Mouse (Mus musculus): ENCODE data around the gene Gm20388. TPM values are rescaled to one million over a fixed set of nuclear protein-coding genes. Genes with fewer than 3 reads are reported as not detected.

The Gm20388 gene
- total and polyA plus RNA-seq, 2 experiments from 2014 or later: 17.3 TPM; not detected in 1

DNA sequence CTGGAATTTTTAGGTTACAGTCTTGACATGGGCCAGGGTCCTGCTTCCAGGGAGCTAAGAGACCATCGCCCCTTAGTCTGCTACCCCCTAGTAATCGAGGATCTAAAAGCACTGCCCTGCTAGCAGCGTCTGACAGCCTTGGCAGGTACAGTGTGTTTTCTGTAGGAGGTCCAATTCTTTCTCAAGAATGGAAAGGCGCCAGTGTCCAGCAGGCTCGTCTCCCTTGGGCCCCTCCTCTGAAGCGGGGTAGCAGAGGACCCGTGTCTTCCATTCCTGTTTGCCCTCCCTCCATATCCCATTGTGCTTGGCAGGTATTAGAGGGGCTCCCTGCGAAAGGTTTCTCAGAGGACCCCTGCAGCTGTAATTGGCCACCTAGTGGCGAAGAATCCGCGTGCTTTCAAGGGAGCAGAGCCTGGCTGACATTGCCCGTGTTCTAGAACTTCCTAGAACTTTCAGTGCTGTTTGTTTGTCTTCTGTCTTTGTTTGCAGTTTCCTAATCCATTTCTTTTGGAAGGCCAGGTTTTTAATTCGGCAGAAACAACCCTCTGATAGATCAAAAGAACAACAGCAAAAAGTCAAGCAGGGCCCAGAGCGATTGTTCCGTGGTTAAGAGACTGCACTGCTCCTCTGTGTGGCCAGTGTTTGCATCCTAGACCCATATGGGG is 2136.7 kb downstream of the Gm20388 start:
- Histone ChIP-seq H3K27me3 (ENCODE audit: control insufficient read depth, insufficient read depth, low read length) (0 out of 2 replicates have a peak, but pooled peaks cover 7% of the 10 kb centered on the region), H3K9me3 (replicated peaks; ENCODE audit: control insufficient read depth, low read length) (no peaks in the 10 kb centered on the region), H3K4me1 (ENCODE audit: control insufficient read depth, insufficient read depth) (no peaks in the 10 kb centered on the region), H3K4me3 (ENCODE audit: low read depth, low read length) (no peak overlapping the region), H3K36me3 (replicated peaks; ENCODE audit: control insufficient read depth, insufficient read depth, low read length) (no peaks in the 10 kb centered on the region), H3K9ac (replicated peaks; ENCODE audit: low read depth, low read length) (no peak overlapping the region), H3K27ac (ENCODE audit: low read depth) (no peak overlapping the region), H3K4me2 (ENCODE audit: low read depth, low read length) (no peak overlapping the region)
- TF ChIP-seq CTCF (IDR thresholded peaks at IDR 0.05; ENCODE audit: low read depth) (peak; percentile 40), EP300 (IDR thresholded peaks at IDR 0.05; ENCODE audit: low read depth) (no peak)
- DNase-seq (ENCODE audit: low spot score): no peak
- 62% methylated on average over 15 of the region's 15 CpGs for WGBS
- ATAC-seq (ENCODE audit: insufficient read depth, low read depth): no peak

DNA sequence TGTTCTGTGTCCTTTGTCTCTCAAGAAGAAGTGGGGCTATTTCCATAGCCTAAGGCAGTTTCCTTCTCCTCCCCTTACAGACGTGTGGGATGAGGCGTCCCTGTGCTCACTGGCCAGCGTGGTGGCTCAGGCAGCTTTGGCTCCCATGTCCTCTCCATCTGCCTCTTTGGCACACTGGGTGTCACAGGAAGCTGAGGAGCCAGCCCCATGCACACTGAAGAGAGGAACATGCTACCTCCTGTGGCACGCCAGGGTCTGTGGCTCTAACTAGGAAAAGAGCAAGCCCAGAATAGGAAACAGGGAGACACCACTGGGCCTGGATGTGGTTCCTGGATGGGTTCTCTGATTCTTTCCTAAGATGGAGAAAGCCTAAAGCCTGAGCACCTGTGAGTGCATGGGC is 2138.6 kb downstream of the Gm20388 start:
- H3K4me3 ChIP-seq (ENCODE audit: low read depth, low read length): no peak overlapping the region
- no peaks in the 10 kb centered on the region for H3K27me3 ChIP-seq (ENCODE audit: control insufficient read depth, insufficient read depth, low read length)
- no peak overlapping the region for H3K27ac ChIP-seq (ENCODE audit: low read depth)
- H3K4me1 ChIP-seq (ENCODE audit: control insufficient read depth, insufficient read depth): no peaks in the 10 kb centered on the region
- no peaks in the 10 kb centered on the region for H3K9me3 ChIP-seq (replicated peaks; ENCODE audit: control insufficient read depth, low read length)
- no peaks in the 10 kb centered on the region for H3K36me3 ChIP-seq (replicated peaks; ENCODE audit: control insufficient read depth, insufficient read depth, low read length)
- no peak overlapping the region for H3K9ac ChIP-seq (replicated peaks; ENCODE audit: low read depth, low read length)
- ATAC-seq (ENCODE audit: insufficient read depth, low read depth) (no peak), DNase-seq (ENCODE audit: low spot score) (no peak)
- H3K4me2 ChIP-seq (ENCODE audit: low read depth, low read length): no peak overlapping the region
- no peak for TF ChIP-seq EP300 (IDR thresholded peaks at IDR 0.05; ENCODE audit: low read depth)
- TF ChIP-seq CTCF (IDR thresholded peaks at IDR 0.05; ENCODE audit: low read depth): no peak
- 90% methylated on average over 4 of the region's 4 CpGs for WGBS

DNA sequence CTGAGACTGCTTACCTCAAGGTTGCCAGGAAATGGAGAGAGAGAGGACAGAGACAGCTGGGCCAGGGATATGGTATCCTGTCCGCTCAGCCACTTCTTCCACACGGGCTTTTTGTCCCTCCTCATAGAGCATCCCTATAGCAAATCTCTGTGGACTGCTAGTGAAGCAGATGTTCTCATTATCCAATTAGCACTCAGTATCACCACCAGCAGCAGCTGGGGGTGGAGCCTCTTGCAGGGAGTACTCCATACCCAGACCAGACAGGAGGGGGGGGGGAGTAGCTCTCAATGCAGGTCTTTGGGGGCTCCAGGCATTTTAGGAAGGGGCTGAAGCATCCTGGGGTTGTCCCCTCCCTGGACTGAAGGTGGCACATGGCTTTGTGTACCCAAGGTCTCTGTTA is 2139.3 kb downstream of the Gm20388 start:
- Histone ChIP-seq H3K4me3 (ENCODE audit: low read depth, low read length) (no peak overlapping the region), H3K9me3 (replicated peaks; ENCODE audit: control insufficient read depth, low read length) (no peaks in the 10 kb centered on the region), H3K36me3 (replicated peaks; ENCODE audit: control insufficient read depth, insufficient read depth, low read length) (no peaks in the 10 kb centered on the region), H3K9ac (replicated peaks; ENCODE audit: low read depth, low read length) (no peak overlapping the region), H3K27ac (ENCODE audit: low read depth) (no peak overlapping the region), H3K4me2 (ENCODE audit: low read depth, low read length) (no peak overlapping the region), H3K27me3 (ENCODE audit: control insufficient read depth, insufficient read depth, low read length) (no peaks in the 10 kb centered on the region), H3K4me1 (ENCODE audit: control insufficient read depth, insufficient read depth) (no peaks in the 10 kb centered on the region)
- TF ChIP-seq CTCF (IDR thresholded peaks at IDR 0.05; ENCODE audit: low read depth) (no peak), EP300 (IDR thresholded peaks at IDR 0.05; ENCODE audit: low read depth) (no peak)
- no peak for ATAC-seq (ENCODE audit: insufficient read depth, low read depth)
- no peak for DNase-seq (ENCODE audit: low spot score)
- WGBS: 79% methylated on average over 2 of the region's 2 CpGs

DNA sequence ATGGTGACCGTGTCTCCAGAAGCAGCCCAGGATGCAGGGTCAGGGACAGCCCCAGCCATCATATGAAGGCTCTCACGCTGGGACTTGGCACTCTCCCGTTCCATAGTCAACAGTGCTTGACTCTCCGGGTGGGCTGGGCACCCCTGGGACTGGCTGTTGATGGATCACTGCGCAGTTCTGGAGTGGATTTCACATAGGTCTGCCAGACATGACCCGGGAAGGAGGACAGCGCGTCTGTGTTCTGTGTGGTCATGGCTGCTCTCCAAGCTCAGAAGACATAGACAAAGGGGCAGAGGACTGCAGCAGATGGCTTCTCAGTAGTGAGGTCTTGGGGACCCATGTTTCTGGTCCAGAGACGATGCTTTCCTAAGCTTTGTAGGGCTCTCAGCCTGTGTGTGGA is 2140.0 kb downstream of the Gm20388 start:
- Histone ChIP-seq H3K36me3 (replicated peaks; ENCODE audit: control insufficient read depth, insufficient read depth, low read length) (no peaks in the 10 kb centered on the region), H3K4me3 (ENCODE audit: low read depth, low read length) (no peak overlapping the region), H3K4me2 (ENCODE audit: low read depth, low read length) (no peak overlapping the region), H3K9me3 (replicated peaks; ENCODE audit: control insufficient read depth, low read length) (no peaks in the 10 kb centered on the region), H3K4me1 (ENCODE audit: control insufficient read depth, insufficient read depth) (no peaks in the 10 kb centered on the region), H3K27ac (ENCODE audit: low read depth) (no peak overlapping the region), H3K9ac (replicated peaks; ENCODE audit: low read depth, low read length) (no peak overlapping the region), H3K27me3 (ENCODE audit: control insufficient read depth, insufficient read depth, low read length) (no peaks in the 10 kb centered on the region)
- no peak for ATAC-seq (ENCODE audit: insufficient read depth, low read depth)
- TF ChIP-seq CTCF (IDR thresholded peaks at IDR 0.05; ENCODE audit: low read depth) (no peak), EP300 (IDR thresholded peaks at IDR 0.05; ENCODE audit: low read depth) (no peak)
- WGBS: 80% methylated on average over 9 of the region's 9 CpGs
- no peak for DNase-seq (ENCODE audit: low spot score)

DNA sequence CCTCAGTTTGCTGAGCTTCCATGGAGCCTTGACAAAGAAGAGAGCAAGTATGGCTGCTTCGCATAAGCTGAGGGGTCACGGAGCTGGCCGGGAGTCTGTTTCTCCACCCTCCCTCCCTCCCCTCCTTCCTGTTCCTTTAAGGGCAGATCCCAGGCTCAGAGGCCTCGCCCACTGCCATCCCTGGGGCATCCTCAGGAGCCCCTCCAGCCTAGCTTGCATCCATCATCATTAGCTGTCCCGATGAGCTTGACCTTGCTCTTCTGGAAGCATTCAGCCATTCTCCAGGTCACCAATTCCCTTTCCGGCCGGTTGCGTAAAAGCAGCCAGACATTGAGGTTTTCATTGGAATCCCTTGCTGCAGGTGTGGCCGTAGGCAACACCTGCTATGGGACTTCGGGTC is 2144.7 kb downstream of the Gm20388 start:
- Histone ChIP-seq H3K9me3 (replicated peaks; ENCODE audit: control insufficient read depth, low read length) (no peaks in the 10 kb centered on the region), H3K27me3 (ENCODE audit: control insufficient read depth, insufficient read depth, low read length) (no peaks in the 10 kb centered on the region), H3K9ac (replicated peaks; ENCODE audit: low read depth, low read length) (no peak overlapping the region), H3K4me2 (ENCODE audit: low read depth, low read length) (no peak overlapping the region), H3K4me1 (ENCODE audit: control insufficient read depth, insufficient read depth) (0 out of 2 replicates have a peak, but pooled peaks cover 9% of the 10 kb centered on the region), H3K36me3 (replicated peaks; ENCODE audit: control insufficient read depth, insufficient read depth, low read length) (no peaks in the 10 kb centered on the region), H3K27ac (ENCODE audit: low read depth) (no peak overlapping the region), H3K4me3 (ENCODE audit: low read depth, low read length) (no peak overlapping the region)
- no peak for ATAC-seq (ENCODE audit: insufficient read depth, low read depth)
- TF ChIP-seq EP300 (IDR thresholded peaks at IDR 0.05; ENCODE audit: low read depth) (no peak), CTCF (IDR thresholded peaks at IDR 0.05; ENCODE audit: low read depth) (no peak)
- 68% methylated on average over 10 of the region's 10 CpGs for WGBS
- DNase-seq (ENCODE audit: low spot score): no peak

DNA sequence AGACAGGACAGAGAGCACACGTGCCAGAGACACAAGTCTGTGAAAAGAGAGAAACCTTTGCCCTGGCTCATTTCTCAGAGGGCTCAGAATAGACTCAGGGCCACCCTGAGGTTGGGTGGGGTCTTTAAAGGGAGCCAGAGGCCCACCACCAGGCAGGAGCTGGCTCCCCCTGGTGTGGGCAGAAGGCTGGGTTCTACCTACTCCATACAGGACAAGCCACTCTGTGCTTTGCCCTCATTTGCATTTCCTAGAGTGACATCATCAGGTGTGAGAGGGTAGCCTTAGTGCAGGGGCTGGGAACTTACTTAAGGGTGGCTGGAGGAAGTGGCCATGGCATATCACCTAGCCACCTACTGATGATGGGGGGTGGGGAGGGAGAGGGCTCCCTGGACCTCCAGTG is 2145.5 kb downstream of the Gm20388 start:
- DNase-seq (ENCODE audit: low spot score) (no peak), ATAC-seq (ENCODE audit: insufficient read depth, low read depth) (no peak)
- no peaks in the 10 kb centered on the region for H3K36me3 ChIP-seq (replicated peaks; ENCODE audit: control insufficient read depth, insufficient read depth, low read length)
- TF ChIP-seq EP300 (IDR thresholded peaks at IDR 0.05; ENCODE audit: low read depth): no peak
- no peak for TF ChIP-seq CTCF (IDR thresholded peaks at IDR 0.05; ENCODE audit: low read depth)
- no peak overlapping the region for H3K9ac ChIP-seq (replicated peaks; ENCODE audit: low read depth, low read length)
- H3K4me1 ChIP-seq (ENCODE audit: control insufficient read depth, insufficient read depth): 0 out of 2 replicates have a peak, but pooled peaks cover 9% of the 10 kb centered on the region
- H3K4me2 ChIP-seq (ENCODE audit: low read depth, low read length): no peak overlapping the region
- no peak overlapping the region for H3K27ac ChIP-seq (ENCODE audit: low read depth)
- H3K4me3 ChIP-seq (ENCODE audit: low read depth, low read length): no peak overlapping the region
- 68% methylated on average over 1 of the region's 1 CpGs for WGBS
- H3K9me3 ChIP-seq (replicated peaks; ENCODE audit: control insufficient read depth, low read length): no peaks in the 10 kb centered on the region
- H3K27me3 ChIP-seq (ENCODE audit: control insufficient read depth, insufficient read depth, low read length): no peaks in the 10 kb centered on the region
